Mouse (Mus musculus) CD4-positive, CD25-positive, alpha-beta regulatory T cell, adult 2 months (primary cell): ENCODE data around the gene Fam8a1.

Source experiments
- DNase-seq: peaks from one replicate; pipeline ENCODE4 v3.0.0-alpha.2; 2012; ENCODE audit warnings: low read depth, low spot score

Gene Fam8a1

DNA sequence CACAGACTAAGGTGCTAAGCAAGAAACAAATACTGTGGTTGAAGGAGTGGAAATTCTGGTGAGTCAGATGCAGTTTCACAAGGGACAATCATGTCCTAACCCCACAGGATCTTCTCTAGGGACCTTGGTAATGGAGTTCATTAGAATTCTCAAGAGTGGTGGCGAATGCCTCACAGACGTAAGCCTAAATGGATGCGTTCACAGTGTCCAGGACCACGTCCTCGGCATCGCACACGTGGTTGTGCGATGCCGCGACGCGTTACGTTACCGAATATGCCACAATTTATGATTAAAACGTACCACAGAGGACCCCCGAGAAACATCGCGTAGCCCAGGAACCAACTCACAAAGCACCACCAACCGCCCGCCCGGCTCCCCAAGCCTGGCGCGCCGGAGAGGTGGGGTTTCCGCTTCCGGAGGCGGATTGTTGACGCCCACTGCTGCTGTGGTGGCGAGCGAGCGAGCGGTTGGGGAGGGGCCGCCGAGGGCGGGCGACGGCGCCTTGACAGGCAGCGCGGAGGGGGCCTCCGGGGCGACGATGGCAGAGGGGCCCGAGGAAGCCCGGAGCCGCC, at the start of gene Fam8a1:
Gene Fam8a1 (plus strand): TSS at position 475 of the 572 bp plus-strand sequence.
- peak; percentile 95 for DNase-seq

DNA sequence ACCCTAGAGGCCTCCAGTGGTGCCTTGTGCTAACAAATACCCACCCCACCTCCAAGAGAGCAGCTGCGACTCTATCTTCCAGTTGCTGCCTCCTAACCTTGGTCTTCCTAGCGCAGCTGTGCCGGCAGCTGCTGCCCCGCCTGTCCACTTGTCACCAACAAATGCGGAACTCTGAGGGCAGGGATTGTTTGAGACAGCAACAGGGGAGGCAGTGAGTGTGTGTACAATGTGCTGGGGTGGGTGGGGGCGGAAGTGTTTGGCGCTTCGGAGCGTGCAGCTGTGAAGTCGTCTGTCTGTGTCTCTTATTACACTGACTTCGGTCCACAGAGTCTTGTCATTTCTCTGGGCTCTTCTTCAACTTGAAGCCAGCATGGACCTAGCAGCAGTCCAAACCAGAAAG, 49.7 kb upstream of the Fam8a1 start:
- DNase-seq, result peak; percentile 68

DNA sequence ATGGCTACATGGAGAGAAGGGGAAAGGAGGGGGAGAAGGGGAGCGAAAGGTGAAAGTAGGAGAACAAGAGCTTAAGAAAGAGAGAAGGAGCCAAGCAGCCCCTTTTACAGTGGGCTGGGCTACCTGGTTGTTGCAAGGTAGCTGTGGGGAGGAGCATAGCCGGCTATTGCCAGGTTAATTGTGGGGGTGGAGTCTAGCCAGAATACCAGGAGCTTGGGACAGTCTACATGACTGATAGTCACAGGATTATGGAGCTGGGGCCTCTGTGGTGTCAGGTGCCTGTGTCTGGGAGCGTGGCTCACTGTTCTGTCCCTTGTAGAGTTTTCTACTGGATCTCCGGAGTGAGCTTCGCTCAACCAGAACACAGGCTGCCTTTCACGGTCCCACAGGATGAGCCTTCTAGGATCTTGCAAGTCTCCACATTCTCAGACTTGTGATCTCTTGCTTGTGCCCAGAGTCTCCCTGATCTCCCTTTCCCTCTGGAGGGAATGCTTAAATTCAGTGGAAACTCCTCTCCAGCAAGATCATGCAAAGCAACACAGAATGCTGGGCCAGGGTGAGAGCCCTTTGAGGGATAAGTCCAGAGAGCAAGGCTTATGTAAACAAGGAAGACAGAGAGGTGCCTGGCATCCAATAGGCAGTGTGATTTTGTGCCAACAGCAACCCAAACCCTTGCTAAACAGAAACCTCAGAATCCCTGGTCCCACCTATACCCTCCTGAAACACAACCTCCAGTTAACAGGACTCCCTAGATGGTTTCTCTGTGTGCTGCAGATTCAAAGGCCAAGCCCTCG, 48.2 kb upstream of the Fam8a1 start:
- no peak for DNase-seq

DNA sequence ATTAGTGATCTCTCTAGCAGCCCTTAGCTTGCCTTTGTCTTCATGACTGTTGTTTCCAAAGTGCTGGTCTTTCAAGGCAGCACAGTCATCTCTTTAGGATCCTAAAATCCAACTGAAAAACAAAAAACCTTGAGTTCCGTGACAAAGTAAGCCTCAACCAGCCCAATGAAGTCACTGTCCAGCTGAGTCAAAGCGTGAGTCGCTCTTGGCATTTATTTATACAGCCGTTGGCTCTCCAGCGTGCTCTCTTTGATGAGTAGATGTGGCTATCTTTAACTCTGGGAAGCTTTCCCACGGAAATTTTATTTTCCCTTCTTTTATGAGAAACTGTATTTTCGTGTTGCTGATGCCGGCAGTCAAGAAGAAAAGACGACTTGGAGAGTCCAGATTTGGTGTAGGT, 42.7 kb upstream of the Fam8a1 start:
- no peak for DNase-seq

DNA sequence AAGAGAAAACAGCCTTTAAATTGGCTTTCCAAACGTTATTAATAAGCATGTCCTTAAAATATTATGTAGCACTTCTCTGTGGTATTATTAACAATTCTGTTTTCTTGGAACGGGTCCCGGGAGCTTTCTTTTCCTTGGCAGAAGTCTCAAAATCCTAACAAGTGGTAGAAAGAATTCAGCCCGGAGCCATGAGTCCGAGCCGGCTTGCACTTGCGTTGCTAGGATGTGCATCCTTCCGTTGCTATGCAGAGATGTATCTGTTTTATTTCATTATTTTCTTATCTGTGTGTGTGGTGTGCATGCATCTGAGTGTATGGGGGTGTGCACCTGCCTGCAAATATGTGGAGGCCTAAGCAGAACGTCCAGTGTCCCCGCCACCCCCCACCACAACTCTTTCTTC, 41.5 kb upstream of the Fam8a1 start:
- DNase-seq, result no peak

DNA sequence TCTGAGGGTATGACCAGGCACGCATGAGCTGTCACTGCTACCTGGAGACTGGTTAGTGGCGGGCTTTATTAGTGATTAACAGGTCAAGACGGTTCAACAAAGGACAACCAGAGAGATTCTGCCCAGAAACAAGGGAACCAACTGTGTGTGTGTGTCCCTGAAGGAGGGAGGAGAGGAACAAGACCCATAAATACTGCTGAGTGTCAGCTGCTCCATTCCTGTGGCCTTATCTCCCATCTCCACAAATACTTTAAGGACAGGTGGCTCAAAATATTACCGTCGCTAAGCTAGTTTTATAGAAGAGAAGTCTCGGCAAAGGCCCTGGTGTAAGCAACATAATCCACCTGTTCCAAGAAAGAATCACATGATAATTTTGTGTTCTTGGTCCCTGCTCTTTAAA, 39.9 kb upstream of the Fam8a1 start:
- DNase-seq, result no peak

DNA sequence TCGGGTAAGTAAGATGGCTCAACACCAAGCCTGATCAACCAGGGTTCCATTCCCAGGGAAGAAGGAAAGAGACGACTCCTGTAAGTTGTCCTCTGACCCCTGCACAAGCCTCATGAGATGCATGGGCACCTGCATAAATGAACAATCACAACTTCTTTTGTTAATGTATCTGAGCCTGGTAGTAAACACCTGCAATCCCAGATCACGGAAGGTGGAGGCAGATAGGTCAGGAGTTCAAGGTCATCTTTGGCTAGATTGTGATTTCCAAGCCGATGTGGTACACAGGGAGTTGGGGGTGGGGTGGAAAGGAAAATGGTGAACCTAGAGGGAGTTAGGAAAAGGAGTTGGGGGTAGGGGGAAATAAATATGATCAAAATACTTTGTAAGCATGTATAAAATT, 36.5 kb upstream of the Fam8a1 start:
- no peak for DNase-seq

DNA sequence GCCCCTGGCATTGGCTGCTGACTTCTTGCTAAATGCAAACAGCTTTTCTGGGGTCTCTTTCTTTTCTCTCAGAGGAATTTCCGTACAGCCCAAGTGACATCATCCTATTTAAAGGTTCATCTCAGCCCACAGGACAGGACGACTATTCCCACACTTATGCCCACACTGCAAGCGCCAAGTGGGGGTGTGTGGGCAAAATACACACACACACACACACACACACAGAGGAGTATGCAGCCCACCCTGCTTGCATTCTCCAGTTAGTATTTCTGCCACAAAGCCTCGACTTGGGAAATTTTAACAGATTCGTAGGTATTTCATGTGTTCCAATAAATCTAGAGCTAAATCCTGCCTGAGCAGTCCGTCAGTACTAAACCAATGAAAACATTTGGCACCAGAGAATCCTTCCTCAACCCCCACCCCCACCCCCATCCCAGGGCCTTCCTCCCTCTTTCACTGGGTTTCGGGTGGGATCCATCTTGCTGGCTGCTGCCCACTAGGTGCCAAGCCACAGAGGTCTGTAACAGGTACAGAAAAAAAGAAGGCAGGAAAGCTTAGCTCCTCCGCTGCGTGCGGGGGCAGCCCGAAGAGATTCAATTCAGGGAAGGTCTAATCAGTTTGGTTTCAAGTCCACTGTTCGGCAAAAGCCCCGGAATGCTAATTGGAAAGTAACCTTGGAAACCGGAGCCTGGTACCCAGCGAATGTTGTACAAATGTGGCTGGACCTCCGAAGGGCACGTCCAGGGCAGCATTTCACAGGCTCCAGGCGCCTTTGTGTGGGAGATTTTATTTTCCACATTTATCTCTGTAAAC, 35.8 kb upstream of the Fam8a1 start:
- DNase-seq, result no peak

DNA sequence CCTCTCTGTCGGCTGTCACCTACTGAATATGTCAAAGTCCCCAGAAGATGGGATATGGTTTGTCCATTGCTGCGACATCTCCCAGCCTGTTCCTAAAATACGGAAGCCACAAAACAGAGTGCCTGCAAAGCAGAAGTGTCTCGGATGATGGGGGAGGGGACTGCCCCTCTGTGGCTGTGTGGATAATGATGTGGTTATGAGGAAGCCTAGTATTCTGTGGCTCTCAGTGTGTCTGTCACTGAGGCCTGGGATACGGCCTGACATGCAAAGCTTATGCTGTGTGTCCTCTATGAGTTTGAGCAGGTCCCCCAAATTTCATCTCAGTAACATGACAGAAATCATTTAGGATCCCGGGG, 35.2 kb upstream of the Fam8a1 start:
- no peak for DNase-seq

DNA sequence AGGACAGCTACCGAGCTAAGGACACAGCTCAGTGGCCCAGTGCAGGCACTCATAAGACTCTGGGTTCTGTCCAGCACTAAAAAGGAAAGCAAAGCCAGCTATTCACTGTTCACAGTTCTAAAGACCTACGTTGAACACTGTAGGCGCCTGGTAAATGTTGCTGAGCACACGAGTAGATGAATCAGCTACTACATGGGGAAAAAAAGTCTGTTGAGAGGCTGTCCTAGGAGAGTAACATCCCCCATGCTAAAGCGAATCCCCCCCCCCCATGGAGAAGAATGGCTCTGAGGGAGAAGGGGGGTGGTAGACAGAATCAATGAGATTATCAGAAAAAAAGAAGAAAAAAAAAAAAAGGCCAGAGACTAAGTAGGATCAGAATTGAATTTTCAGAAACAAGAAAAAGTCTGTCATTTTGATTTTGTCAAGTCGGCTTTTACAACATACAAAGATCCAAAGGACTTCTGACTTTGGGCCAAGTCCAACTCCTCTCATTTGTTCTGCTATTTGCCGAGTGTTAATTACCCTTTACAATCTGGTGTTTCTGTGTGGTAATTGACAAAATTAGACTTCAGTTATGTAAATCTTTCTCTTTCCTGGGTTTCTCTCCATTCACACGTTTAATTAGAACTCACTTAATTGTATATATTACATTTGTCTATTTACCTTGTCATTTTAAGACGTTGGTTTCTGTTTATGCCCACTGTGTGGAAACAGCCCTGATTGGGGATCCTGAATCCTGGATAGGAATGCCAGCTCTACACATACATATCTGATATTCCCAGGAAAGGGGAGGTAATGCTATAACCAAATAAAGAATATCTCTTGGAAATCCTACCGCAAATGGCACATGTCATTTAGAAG, 28.5 kb upstream of the Fam8a1 start:
- DNase-seq, result no peak

DNA sequence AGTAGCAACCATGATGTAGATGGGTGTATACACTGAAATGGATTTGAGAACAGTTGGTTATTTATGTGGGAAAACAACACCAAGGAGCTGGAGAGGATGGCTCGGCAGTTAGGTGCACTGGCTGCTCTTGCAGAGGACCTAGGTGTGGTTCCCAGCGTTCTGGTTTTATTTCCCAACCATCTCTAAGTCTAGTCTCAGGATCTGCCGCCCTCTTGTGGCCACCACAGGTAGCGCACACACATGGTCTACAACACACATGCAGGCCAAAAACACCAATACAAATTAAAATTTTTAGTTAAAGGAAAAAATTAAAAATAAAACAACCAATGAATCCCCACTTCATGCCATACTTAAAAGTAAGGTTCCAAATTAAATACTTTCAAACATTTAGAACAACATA, 27.0 kb upstream of the Fam8a1 start:
- DNase-seq, result peak; percentile 47

DNA sequence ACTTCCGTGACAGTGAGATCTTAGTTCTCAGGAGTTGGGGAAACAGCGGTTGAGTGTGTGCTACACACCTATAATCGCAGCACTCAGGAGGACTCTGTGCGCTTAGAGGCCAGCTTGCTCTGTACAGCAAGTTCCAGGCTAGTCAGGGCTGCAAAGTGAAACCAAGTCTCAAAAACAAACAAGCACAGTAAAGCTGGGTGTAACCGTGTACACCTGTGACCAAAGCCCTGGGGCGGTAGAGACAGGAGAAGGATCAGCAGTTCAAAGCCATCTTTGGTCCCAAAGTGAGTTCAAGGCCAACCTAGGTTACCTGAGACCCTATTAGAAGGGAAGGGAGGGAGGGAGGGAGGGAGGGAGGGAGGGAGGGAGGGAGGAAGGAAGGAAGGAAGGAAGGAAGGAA, 25.1 kb upstream of the Fam8a1 start:
- peak; percentile 34 for DNase-seq

DNA sequence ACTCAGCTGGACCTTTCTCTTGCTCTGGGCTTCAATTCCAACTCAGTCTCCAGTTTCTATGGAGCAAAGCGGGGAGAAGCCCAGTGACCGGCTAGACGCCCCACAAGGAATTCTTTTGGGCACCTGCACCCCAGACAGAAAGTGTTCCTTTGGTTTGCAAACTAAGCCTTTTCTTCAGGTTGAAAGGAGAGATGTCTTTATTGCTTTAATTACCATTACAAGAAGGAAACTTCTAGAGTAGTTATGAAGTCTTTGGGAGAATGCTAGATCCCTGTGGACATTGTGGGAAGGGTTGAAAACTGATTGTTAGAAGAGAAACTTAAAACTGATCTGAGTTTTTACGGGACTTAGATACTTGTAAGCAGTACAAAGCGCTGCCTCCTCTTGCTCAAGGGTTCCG, 23.8 kb upstream of the Fam8a1 start:
- DNase-seq, result no peak

DNA sequence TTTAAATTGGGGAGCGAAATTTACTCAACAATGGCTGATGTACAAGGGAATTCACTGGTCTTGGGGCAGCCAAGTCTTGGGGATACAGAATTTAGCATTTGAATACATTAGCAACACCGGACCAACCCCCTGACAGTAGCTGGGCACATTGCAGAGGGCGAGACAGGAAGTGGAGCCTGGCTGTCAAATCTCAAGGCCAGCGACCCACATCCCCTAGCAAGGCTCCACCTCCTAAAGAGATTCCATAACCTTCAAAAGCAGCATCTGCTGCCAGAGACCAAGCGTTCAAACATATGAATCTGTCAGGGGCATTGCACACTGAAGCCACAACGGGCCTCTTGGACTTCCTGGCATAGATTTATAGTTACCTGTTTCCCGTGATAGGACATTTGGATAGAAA, 17.5 kb upstream of the Fam8a1 start:
- DNase-seq, result no peak

DNA sequence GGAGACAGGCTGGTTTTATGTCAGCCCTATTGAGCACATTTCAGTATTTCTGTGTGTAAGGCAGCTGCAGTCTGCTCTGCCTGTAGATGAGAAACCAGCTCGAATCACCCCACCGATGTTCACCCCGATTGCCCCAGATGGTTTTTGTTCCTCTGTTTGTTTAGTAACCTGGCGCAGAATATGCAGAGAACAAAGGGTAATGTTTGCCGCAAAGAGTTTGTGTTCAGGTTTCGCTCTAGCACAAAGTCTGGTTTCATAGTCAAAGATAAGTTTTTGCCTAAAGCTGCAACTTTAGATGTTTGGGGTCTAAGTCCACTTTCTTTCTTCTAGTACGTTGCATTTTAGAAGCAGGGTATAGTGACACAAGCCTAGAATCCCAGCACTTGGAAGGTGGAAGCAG, 16.7 kb upstream of the Fam8a1 start:
- DNase-seq, result no peak

DNA sequence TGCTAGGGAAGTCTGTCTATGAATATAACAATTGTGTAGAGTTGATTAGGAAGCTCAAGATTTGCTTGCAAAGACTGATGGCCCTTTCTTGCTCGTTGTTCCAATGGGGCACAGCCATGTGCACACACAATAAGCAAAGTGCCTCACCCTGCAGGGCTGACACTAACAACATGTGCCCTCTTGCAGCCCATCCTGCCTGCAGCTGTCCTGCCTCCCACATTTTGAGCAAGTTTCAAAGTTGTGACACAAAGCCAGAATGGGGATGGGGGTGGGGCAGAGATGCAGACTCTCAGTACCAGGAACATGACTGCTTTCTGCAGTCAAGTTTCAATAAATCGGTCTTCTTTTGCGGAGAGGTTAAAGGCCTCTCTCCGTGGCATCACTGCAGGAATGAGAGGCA, 15.7 kb upstream of the Fam8a1 start:
- no peak for DNase-seq

DNA sequence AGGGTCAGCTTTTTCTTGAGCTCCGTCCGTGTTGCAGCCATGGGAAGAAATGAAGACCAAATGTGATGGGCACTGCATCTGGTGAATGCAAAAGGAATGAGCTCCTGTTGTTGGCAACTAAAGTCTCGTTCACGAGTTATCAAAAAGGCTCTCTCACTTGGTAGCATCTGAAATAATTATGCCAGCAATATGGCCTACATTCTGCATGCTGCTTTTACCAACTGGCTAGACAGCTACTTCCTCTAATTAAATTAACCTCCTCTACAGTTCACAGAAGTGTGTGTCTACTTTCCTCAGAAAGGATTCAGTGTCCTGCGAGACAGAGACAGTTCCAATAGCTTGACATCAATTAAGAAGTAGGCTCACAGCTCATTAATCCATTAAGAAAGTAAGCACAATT, 14.8 kb upstream of the Fam8a1 start:
- DNase-seq, result no peak

DNA sequence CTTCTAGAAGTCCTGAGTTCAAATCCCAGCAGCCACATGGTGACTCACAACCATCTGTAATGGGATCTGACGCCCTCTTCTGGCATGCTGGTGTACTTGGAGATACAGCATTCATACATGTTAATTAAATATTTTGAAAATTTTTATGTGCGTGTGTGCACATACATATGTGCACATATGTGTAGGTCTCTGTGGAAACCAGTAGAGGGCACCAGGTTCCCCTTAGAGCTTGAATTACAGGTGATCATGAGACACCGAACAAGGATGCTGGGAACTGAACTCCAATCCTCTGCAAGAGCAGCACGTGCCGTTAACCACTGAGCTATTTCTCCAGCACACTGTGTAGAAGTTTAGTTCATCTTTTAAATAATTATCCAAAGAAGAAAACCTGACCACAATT, 10.1 kb upstream of the Fam8a1 start:
- DNase-seq, result no peak

DNA sequence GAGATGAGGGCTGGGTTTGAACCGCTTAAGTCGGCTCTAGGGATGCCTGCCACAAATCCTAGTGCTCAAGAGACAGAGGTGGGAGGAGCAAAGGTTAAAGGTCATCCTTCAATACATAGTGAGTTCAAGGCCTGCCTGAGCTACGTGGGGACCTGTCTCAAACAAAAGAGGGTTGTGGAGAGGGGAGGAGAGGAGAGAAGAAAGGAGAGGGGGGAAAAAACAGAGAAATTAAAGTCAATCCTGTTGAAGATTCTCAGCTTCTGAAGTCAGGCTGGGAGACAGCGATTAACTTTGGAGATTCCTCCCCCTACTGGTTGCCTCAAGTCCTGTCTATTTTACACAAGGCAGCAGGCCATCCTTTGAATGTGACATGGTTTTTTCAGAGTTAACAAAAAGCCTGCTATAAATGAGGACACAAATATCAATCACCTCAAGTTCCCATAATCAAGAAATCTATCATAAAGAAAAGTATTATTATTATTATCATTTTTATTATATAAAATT, 5.8 kb upstream of the Fam8a1 start:
- peak; percentile 79 for DNase-seq

DNA sequence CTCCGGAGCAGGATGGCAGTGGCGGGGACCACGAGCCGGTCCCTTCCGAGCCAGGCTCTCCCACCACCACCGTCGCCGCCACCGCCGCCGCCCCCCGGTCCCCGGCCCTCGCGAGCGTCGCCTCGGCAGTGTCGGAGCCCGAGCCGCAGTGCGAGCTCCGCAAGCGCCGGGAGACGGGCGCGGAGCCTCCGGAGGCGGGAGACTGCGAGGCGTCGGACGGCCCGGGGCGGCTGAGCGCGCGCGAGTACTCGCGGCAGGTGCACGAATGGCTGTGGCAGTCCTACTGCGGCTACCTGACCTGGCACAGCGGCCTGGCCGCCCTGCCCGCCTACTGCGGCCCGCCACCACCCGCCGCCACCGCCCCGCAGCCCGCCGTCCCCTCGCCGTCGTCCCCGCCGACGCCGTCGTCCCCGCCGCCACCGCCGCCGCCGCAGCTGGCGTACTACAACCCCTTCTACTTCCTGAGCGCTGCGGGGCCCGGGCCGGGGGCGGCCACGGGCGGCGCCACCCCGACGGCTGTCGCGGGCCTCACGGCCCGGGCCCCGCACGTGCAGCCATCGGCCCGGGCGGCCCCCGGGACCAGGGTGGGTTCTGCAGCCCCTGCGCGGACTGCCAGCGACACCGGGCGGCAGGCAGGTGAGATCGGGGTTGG, 424 bp downstream of the Fam8a1 start:
- DNase-seq, result peak; percentile 70

DNA sequence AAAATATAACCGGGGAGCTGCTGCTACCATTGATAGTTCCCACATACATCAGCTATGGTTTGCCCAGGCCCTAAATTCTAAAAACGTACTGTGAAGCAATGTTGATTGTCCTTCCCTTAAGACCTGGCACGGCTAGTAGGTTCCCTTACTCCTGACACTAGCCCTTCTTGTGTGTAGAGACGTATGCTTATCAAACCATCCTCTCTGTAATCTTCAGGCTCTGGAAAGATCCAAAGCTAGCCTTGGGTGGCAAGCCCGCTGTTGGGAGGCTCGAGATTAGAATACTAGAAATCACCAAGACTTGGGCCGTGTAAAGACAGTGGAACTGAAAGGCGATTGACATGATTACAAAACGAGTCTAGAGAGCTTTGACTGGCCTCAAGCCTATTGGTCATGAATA, 1.2 kb downstream of the Fam8a1 start:
- no peak for DNase-seq
